Mouse (Mus musculus): ENCODE measurements around the gene Orm2. TPM values are rescaled to one million over a fixed set of nuclear protein-coding genes. Genes with fewer than 3 reads are reported as not detected.
A peak's percentile ranks its signal among the peaks of the same experiment; 100 is the strongest.

Gene Orm2
- polyA plus RNA-seq, 1 experiment from 2014 or later = not detected

- Histone ChIP-seq H3K36me3 (ENCODE audit: insufficient read depth, low read length) (no peaks in the 10 kb centered on the region), H3K27ac (no peak within 1 kb of the TSS), H3K27me3 (ENCODE audit: insufficient read depth, low read length) (no peaks in the 10 kb centered on the region), H3K9me3 (replicated peaks; ENCODE audit: low read length) (no peaks in the 10 kb centered on the region), H3K9ac (ENCODE audit: low read depth, low read length) (no peak within 1 kb of the TSS), H3K4me3 (replicated peaks; ENCODE audit: low read depth, low read length) (no peak within 1 kb of the TSS), H3K4me2 (ENCODE audit: low read length) (no peak within 1 kb of the TSS), H3K4me1 (replicated peaks; ENCODE audit: insufficient read depth, low read length) (no peaks in the 10 kb centered on the region)
- 74% methylated on average over 4 of the region's 4 CpGs for WGBS
- DNase-seq (ENCODE audit: low spot score) (no peak), ATAC-seq (replicated peaks; ENCODE audit: low FRiP score, low read depth) (no peak)
- no peak for TF ChIP-seq CTCF (IDR thresholded peaks at IDR 0.05; ENCODE audit: low read depth)
Measured at GRCm38 (mm10) chr4:63355877-63356665, 6.2 kb upstream of the Orm2 start, which contains the start of gene Orm3. Orm3 (plus strand) TSS chr4:63356162.

- H3K9me3 ChIP-seq (replicated peaks; ENCODE audit: low read length) = no peaks in the 10 kb centered on the region
- no peaks in the 10 kb centered on the region for H3K4me1 ChIP-seq (replicated peaks; ENCODE audit: insufficient read depth, low read length)
- H3K27ac ChIP-seq = no peak overlapping the region
- WGBS = 44% methylated on average over 2 of the region's 2 CpGs
- H3K27me3 ChIP-seq (ENCODE audit: insufficient read depth, low read length) = no peaks in the 10 kb centered on the region
- DNase-seq (ENCODE audit: low spot score) (no peak), ATAC-seq (replicated peaks; ENCODE audit: low FRiP score, low read depth) (no peak)
- no peak overlapping the region for H3K9ac ChIP-seq (ENCODE audit: low read depth, low read length)
- H3K4me3 ChIP-seq (replicated peaks; ENCODE audit: low read depth, low read length) = no peak overlapping the region
- no peaks in the 10 kb centered on the region for H3K36me3 ChIP-seq (ENCODE audit: insufficient read depth, low read length)
- no peak for TF ChIP-seq CTCF (IDR thresholded peaks at IDR 0.05; ENCODE audit: low read depth)
- H3K4me2 ChIP-seq (ENCODE audit: low read length) = no peak overlapping the region
Measured at GRCm38 (mm10) chr4:63356981-63357570, 5.2 kb upstream of the Orm2 start.

GRCm38 (mm10) chr4:63359861-63360260 is 2.4 kb upstream of the Orm2 start:
- Histone ChIP-seq H3K4me3 (replicated peaks; ENCODE audit: low read depth, low read length) (no peak overlapping the region), H3K9me3 (replicated peaks; ENCODE audit: low read length) (no peaks in the 10 kb centered on the region), H3K27ac (no peak overlapping the region), H3K4me2 (ENCODE audit: low read length) (no peak overlapping the region), H3K4me1 (replicated peaks; ENCODE audit: insufficient read depth, low read length) (no peaks in the 10 kb centered on the region), H3K27me3 (ENCODE audit: insufficient read depth, low read length) (no peaks in the 10 kb centered on the region), H3K9ac (ENCODE audit: low read depth, low read length) (no peak overlapping the region), H3K36me3 (ENCODE audit: insufficient read depth, low read length) (no peaks in the 10 kb centered on the region)
- 66% methylated on average over 6 of the region's 6 CpGs for WGBS
- no peak for TF ChIP-seq CTCF (IDR thresholded peaks at IDR 0.05; ENCODE audit: low read depth)
- no peak for DNase-seq (ENCODE audit: low spot score)
- ATAC-seq (replicated peaks; ENCODE audit: low FRiP score, low read depth) = no peak

GRCm38 (mm10) chr4:63368577-63368976 is 6.3 kb downstream of the Orm2 start:
- H3K4me3 ChIP-seq (replicated peaks; ENCODE audit: low read depth, low read length) = no peak overlapping the region
- no peak overlapping the region for H3K27ac ChIP-seq
- H3K9me3 ChIP-seq (replicated peaks; ENCODE audit: low read length) = no peaks in the 10 kb centered on the region
- TF ChIP-seq CTCF (IDR thresholded peaks at IDR 0.05; ENCODE audit: low read depth) = peak; percentile 98
- DNase-seq (ENCODE audit: low spot score) (peak; percentile 77), ATAC-seq (replicated peaks; ENCODE audit: low FRiP score, low read depth) (peak; percentile 54; the same call in 1 of the 2 replicates)
- H3K27me3 ChIP-seq (ENCODE audit: insufficient read depth, low read length) = no peaks in the 10 kb centered on the region
- 17% methylated on average over 4 of the region's 4 CpGs for WGBS
- H3K9ac ChIP-seq (ENCODE audit: low read depth, low read length) = no peak overlapping the region
- H3K4me1 ChIP-seq (replicated peaks; ENCODE audit: insufficient read depth, low read length) = no peaks in the 10 kb centered on the region
- H3K36me3 ChIP-seq (ENCODE audit: insufficient read depth, low read length) = peaks cover 10% of the 10 kb centered on the region
- H3K4me2 ChIP-seq (ENCODE audit: low read length) = no peak overlapping the region

GRCm38 (mm10) chr4:63370897-63371296 is 8.6 kb downstream of the Orm2 start:
- Histone ChIP-seq H3K4me3 (replicated peaks; ENCODE audit: low read depth, low read length) (no peak overlapping the region), H3K27me3 (ENCODE audit: insufficient read depth, low read length) (no peaks in the 10 kb centered on the region), H3K4me2 (ENCODE audit: low read length) (no peak overlapping the region), H3K36me3 (ENCODE audit: insufficient read depth, low read length) (peaks cover 14% of the 10 kb centered on the region), H3K4me1 (replicated peaks; ENCODE audit: insufficient read depth, low read length) (no peaks in the 10 kb centered on the region), H3K9ac (ENCODE audit: low read depth, low read length) (no peak overlapping the region), H3K27ac (no peak overlapping the region), H3K9me3 (replicated peaks; ENCODE audit: low read length) (no peaks in the 10 kb centered on the region)
- WGBS = 71% methylated on average over 7 of the region's 7 CpGs
- ATAC-seq (replicated peaks; ENCODE audit: low FRiP score, low read depth) (no peak), DNase-seq (ENCODE audit: low spot score) (no peak)
- TF ChIP-seq CTCF (IDR thresholded peaks at IDR 0.05; ENCODE audit: low read depth) = no peak

GRCm38 (mm10) chr4:63371890-63372289 is 9.6 kb downstream of the Orm2 start:
- no peaks in the 10 kb centered on the region for H3K4me1 ChIP-seq (replicated peaks; ENCODE audit: insufficient read depth, low read length)
- H3K36me3 ChIP-seq (ENCODE audit: insufficient read depth, low read length) = peaks cover 19% of the 10 kb centered on the region
- 57% methylated on average over 3 of the region's 3 CpGs for WGBS
- no peak overlapping the region for H3K4me2 ChIP-seq (ENCODE audit: low read length)
- H3K4me3 ChIP-seq (replicated peaks; ENCODE audit: low read depth, low read length) = no peak overlapping the region
- DNase-seq (ENCODE audit: low spot score) (peak; percentile 39), ATAC-seq (replicated peaks; ENCODE audit: low FRiP score, low read depth) (no peak)
- no peaks in the 10 kb centered on the region for H3K9me3 ChIP-seq (replicated peaks; ENCODE audit: low read length)
- H3K27me3 ChIP-seq (ENCODE audit: insufficient read depth, low read length) = no peaks in the 10 kb centered on the region
- no peak overlapping the region for H3K27ac ChIP-seq
- no peak overlapping the region for H3K9ac ChIP-seq (ENCODE audit: low read depth, low read length)
- peak; percentile 60 for TF ChIP-seq CTCF (IDR thresholded peaks at IDR 0.05; ENCODE audit: low read depth)

Data from kidney, postnatal 0 days (tissue).